Mouse (Mus musculus) naive thymus-derived CD4-positive, alpha-beta T cell, adult 2 months (primary cell): ENCODE data around the gene Gm20388.
"Not testable (repeated sequence)": the region's sequence is repeated elsewhere in the genome, so short reads cannot be mapped to it uniquely, and the experiment has no call there.

ENCODE experiments used
- DNase-seq: peaks from one replicate; pipeline ENCODE4 v3.0.0-alpha.2; 2011; ENCODE audit warnings: low read depth

Gene Gm20388

DNA sequence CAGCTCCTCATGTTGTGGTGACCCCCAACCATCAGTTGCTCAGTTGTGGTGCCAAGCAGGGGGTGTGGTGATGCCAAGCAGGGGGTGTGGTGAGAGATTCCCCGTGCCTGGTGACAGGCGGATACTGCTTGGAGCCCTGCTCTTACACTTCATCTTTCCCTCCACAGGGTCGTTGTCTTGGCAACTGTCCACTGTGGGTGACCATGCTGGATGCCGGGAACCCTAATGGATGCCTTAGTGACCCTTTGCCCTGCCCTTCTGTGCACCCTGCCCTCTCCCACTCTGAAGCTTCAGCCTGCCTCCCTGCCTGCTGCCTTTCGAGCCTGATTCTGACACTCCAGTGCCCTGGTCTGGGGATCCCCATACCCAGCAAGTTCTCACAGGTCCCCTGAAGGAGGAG, 427.0 kb downstream of the Gm20388 start:
- DNase-seq, result no peak

DNA sequence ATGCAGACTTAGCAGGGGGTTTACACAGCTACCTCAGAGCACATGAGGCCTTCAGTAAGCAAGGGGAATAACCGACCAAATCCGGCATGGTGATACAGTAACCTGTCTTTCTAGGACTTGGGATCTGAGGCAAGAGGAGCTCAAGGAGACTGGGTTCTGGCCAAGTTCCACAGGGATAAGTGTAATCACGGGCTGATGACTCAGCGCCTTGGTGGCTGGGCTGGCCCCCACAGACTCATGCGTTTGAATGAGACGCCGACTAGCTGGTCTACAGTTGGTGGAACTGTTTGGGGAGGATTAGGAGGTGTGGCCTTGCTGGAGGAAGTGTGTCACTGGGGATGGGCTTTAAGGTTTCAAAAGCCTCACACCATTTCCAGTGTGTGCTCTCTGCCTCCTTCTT, 428.0 kb downstream of the Gm20388 start:
- DNase-seq, result no peak

DNA sequence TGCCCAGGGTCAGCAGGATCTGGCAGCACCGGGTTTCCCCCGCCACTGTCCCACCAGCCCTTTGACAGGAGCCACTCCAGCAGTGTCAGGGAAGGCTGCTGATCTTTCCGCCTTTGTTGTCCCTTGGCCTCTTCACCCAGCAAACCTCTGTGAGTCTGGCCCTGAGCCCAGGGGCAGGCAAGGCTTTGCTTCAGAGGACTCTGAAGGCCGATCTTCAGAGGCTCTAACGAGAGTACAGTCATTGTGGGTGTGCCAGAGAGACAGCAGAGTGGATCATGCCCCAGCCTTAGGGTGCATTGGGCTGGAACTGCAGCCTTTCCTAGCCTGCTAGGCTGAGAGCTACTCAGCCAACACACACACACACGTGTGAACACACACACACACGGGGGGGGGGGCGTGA, 429.1 kb downstream of the Gm20388 start:
- DNase-seq, result no peak

DNA sequence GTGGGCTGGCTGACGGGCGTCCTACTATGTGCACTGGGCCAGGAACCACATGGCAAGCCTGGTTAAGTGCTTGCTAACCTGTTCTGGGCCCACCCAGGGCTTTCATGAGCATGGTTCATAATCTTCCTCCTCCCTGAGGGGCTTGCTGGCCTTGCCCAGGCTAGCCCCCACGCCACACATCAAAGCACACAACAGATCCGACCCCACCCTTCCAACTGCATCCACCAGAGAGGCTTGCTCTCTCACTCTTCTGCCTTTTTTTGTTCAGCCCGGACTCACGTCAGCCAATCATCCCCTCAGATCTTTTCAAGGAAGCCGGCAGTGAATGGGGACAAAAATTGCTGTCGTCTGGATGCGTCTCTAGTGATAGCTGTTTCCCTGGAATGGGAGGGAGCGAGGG, 430.5 kb downstream of the Gm20388 start:
- no peak for DNase-seq

DNA sequence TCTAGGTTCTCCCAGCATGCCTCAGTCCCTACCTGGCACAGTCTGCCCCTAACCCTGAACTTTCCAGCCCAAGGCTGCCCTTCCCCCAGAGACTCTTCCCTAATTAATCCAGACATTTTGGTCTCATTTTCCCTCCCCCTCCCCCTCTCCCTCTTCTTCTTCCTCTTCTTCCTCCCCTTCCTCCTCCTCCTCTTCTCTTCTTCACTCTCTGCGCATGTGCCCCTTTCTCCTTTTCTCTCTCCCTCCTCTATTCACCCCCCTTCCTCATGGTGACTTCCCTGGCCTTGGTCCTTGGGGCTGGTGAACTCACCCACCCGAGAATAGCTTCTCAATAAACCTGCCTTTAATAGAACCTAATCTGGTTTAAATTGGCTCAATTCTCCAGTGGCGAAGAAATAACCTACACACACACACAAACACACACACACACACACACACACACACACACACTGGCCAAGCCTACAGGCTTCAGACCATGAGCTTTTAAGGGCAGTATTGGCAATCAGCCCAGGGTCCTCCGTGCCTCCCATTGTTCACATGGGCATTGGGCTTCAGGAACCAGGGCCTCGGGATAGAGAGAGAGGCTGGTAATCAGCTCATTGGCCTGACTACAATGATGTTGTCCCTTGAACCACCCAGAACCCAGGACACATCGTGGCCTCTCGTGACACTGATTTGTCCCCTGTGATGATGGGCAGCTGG, 432.4 kb downstream of the Gm20388 start:
- DNase-seq, result no peak

DNA sequence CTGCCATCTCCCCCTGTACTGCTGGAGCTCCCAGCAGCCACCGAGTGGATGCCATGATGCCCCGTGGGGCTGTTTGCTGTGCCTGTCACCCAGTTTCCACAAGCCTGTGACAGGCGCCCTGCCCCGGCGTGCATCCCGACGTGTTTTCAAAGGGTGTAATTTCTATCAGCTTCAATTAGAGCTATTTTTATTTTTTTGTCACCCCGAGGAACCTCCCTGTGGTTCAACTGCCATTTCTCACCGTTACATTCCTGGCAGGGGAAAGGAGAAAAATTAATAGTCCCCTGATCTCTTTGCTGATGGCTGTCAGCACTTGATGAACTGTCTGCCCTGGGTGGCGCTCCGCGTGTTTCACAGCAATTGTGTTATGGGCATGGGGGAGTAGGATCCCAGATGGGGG, 432.9 kb downstream of the Gm20388 start:
- no peak for DNase-seq

DNA sequence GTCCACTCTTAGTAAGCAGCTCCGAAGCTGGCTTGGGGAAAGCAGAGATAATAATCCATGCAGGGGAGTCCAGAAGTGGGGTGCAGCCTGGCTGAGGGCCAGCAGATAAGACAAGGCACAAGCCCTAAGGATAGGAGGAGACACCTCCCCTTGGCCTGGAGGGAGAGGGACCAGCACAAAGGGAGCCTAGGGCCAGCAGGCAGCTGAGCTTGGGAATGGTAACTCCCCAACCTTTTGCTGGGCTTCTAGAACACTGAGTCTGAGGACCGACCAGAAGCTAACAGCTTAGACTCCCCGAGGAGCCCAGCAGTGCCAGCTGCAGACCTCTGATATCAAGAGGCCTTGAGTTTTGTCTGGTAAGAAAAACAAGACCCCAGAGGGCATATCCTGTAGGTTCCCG, 433.5 kb downstream of the Gm20388 start:
- DNase-seq, result no peak

DNA sequence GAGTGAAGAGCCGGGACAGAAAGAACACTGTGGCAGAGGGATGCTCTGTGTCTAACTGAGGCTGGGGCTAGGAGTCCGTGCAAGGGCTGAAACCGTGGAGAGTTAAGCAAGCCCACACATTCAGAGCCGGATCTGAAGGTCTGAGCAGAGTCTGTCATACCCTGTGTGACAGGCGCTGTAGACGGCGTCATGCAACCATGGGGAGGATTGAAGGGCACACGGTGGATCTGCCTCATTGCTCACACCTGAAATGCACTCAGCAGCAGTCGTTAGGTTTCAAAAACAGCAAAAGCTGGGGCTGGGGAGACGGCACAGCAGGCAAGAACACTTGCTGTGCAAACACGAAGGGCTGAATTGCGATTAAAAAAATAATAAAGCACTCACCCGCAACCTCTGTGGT, 433.9 kb downstream of the Gm20388 start:
- no peak for DNase-seq

DNA sequence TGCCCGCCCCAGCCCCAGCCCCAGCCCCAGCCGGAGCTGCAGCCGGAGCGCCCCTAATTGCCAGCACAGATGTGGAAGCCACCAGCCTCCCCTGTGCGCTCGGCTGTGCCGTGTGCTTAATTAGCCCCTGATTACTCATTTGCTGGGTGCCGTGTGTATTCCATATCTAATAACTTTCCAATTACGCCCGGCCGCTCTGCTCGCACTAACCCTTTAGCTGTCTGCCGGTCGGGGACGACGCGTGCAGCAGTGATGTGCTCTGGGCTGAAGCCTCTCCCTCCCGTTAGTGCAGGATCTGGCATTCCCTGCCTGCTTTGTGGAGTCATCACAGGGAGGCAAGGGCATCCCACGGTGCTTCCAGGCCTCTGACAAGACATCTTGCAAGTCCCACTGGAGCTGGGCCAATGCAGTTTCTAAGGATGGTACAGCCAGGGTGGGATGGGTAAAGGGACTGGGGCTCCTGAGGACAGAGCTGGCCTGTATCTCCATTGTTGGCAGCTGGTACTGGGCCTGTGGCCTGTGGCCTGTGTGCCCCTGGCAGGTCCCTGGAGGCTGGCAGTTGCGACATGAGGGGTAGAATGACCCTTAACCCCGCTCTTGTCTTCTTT, 437.2 kb downstream of the Gm20388 start:
- DNase-seq, result no peak

DNA sequence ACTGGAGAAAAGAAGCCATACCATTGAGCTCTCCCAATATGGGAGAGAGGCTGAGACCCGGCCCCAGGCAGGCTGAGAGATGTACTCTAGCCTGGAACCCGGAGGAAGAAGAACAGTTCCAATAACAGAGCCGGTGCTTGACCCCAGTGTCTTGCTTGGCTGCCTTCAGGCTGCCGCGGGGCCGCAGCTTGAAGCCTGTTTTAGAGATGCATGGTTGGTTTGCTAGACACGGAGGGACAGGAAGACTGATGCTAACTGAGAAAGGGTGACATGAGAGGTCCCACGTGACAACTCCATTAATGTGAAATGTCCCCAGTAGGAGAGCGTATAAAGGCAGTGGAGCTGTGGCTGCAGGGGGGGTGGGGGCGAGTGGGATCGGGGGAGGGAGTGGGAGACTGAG, 438.3 kb downstream of the Gm20388 start:
- DNase-seq, result no peak

DNA sequence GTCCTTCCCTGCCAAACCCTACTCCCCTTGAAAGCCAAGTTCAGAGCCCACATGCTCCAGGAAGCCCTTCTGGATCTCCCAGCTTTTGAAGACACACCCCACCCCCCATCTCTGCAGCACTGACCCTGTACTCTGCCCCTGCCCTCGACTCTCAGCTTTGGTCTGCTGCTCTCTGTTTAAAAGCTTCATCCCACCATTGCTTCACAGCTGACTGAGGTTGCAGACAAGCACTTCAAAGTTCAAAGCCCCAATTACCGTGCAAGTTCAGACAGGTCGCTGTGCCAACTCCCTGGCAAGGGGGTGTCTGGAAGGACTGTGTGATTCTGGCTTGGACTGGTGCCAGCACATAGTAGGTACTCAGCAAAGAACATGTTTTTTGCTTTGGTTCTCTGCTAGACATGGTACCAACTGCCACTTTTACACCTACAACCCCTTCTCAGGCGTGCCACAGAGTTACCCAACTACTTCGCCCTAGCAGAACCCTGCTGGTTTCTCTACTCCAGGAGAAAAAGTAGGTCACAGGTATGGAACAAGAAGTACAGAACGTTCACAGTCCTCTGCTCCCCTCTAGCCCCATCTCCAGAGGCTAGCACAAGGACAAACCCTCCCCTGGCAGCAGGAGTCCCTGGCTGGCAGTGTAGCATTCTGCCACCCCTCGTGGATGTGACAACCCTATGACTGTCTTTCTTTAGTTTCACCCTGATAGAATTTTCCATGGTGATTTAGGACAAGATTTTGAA, 440.9 kb downstream of the Gm20388 start:
- DNase-seq, result no peak

DNA sequence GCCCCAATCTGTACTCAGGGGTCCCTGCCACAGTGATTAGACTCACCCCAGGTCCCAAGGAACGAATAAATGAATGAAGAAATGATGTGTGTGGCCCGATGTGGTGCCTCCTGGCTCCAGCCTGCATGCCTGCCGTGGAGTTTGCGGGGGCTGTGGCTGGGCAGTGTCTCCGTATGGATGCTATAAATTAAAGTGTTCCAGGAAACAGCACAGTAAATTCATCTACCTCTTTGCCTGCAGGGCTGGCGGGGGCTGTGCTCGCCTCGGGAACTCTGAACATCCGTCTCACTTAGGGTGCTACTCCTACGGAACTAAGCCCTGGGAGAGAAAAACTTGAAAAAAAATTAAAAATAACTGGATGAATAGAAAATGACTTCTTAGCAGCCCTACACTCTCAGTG, 441.5 kb downstream of the Gm20388 start:
- no peak for DNase-seq

DNA sequence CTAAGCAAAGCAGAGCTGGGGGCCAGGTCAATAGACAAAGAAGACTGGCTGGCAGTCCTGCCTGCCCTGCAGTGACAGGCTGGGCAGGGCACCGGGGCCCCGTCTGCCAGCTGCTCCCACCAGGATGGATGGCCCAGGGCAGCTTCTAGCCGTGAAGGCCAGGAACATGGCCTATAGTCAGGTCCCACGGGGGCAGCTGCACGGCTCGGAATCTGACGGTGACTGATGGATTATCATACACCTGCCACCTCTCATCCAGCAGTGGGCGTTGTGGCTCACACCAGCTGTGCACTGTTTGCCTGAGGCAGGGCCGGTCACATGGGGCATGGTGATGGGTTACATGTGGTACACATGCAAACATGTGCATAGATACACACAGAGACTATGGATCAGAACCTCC, 445.4 kb downstream of the Gm20388 start:
- DNase-seq, result no peak

DNA sequence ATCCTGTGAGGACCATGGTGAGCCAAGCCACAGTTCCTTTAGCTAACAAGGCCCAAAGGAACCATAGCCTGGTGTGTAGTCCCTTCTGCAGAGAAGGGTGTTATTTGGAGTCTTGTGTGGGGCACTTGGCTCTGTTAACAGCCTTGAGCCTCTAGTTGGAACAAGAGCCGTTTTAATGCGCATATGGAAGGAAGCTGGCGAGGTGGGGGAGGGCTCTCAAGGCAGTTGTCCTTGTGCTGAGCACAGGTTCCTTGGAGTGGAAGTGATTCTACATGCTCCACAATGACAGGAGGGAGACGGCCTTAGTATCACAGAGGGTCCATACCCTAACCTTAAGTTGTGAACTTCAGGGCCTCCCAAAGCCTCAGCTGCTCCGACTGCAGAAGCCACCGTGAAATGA, 446.9 kb downstream of the Gm20388 start:
- no peak for DNase-seq

DNA sequence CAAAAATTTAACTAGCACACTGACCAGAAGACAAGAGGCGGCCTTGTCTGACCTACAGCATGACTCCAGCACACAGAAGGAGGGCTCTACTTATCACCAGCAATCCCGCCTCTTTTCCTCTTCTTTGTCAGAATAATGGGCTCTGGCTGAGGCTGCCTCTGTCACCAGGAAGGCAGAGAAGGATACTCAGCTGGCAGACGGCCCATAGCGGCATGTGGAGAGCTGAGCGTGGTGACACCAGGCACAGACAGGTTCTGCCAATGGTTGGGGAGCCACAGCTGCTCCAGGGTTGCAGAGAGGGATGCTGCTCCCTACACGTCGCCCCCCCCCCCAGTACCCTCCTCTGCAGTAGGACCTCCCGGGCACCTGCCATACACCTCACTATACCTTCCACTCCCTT, 450.7 kb downstream of the Gm20388 start:
- DNase-seq, result no peak

DNA sequence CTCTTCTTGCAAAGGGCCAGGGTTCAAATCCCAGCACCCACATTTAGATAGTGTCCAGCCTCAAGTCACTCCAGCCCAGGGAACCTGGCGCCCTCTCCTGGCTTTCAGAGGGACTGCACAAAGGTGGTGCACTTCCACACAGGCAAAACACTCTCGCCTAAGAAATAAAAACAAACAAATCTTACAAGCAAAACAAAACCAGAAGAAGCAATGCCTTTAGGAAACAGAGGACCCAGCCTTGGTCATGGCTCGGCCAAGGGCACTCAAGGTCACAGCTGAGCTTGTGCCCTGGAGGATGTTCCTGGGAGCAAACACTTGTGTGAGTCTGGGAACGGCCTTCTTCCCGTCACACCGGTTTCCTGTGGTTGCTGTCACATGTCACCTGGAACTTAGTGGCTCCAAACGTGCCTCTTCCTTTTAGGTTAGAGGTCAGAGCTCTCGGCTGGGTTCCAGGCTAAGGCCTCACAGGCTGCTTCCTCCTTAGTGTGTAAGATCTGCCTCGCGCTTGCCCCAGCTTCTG, 453.0 kb downstream of the Gm20388 start:
- peak; percentile 57 for DNase-seq

DNA sequence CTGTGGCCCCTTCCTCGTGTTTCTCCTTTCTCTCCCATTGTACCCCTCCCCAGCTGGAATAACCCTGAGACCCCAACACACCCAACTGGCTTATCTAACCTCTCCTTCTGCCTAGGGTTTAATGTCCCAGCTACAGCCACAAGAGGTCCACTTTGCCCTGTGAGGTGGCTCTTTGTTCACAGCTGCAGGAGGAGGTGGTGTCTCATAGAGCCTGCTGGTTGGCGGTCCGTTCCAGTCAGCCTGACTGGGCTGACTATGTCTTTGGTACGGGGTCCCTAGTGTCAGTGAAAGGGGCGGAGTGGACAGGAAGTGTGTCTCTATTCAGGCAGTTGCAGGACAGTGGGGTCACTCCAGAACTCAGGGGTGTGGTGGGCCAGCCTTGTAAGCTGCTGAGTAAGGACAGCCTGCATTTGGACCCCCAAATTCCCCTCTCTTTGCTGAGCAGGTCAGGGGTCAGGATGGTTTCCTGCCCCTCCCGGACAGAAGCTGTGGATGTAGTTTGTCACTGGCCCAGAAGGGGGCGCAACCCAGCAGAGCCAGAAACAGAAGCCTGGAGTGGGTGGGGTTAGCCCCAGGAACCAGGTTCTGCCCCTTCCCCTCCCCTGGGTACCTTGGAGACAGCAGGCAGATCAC, 453.6 kb downstream of the Gm20388 start:
- DNase-seq, result peak; percentile 68

DNA sequence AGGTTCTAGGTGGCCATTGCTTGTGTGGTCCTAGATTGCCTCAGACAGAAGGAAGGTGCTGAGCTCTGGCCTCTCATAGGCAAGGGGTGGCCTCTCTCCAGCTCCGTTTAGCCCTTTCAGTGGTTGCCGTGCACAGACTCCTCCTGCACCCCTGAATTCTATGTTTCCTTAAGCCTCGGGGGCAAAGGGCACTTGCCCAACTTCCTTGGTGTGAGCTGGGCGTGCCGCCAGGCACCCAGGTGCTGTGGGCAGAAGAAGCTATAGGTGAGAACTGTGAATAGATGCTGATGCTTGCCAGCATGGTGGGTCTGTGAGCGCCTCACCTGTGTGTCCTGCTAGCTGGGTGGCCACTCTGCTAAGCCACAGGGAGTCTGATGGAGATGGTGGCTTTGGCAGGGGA, 456.2 kb downstream of the Gm20388 start:
- DNase-seq, result no peak

DNA sequence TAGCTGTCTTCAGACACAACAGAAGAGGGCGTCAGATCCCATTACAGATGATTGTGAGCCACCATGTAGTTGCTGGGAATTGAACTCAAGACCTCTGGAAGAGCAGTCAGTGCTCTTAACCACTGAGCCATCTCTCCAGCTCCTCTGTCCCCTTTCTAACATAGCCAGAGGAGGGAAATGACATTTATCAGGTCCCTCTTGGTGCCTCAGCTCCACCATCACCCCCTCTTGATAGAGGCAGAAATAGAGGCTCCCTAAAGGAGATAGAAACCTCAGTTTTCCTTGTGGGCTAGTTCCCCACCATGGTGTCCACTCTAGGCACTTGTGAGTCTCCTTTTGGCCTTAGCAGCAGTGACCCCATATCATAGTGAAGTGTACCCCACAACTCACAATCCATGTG, 457.6 kb downstream of the Gm20388 start:
- DNase-seq, result not testable (repeated sequence)

DNA sequence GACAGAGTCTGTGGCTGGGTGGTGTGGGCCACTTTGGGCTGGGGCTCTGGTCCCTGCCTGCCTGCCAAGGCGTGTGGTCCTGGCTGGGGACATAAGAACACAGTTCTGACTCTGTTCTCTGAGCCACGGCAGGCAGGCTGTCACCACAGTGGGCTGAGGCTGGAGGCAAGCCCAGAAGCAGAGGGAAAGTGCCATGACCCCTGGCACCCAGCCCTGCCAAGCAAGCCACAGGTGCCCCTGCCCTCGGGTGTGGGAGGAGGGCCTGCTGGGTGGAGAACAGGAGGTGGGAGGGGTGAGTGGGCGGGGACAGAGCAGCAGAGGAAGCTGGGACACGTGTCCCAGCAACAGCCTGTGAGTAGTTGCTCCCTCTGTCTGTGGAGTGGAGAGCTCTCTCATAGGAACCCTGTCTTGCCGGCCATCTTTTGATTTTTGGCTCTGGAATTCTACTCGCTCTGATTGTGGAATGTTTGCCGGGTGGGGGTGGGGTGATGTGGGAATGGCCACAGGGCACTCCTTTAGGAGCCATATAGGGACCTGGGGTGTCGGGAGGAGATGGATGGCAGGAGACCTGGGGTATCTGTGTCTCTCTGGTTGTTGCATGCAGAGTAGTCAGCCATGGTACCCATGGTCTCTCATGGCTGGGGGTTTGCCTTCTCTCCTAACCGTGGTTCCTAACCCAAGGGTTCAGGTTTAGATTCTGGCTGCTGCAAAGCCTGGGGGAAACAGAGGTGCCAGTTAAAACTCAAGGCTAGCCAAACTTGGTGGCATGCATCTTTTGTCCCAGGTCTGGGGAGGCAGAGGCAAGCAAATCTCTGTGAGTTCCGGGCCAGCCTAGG, 458.4 kb downstream of the Gm20388 start:
- DNase-seq, result peak; percentile 86

DNA sequence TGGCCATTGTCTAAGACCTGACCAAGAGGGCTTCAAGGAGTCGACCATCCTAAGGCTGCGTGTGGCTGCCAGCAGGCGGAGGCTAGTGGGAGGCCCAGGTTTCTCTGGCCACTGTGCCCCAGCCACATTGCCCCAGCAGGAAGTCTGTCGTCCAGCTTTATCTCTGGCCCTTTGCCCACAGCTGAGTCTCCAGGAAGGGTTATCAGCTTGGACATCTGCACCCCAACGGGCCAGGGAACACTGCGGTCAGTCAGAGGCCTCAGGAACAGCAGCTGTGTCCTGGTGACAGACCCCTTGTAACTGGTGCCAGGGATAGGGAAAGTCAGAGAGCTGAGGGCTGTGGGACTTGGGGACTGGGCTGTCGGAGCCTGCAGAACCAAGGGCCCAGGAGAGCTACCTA, 459.3 kb downstream of the Gm20388 start:
- DNase-seq, result no peak

DNA sequence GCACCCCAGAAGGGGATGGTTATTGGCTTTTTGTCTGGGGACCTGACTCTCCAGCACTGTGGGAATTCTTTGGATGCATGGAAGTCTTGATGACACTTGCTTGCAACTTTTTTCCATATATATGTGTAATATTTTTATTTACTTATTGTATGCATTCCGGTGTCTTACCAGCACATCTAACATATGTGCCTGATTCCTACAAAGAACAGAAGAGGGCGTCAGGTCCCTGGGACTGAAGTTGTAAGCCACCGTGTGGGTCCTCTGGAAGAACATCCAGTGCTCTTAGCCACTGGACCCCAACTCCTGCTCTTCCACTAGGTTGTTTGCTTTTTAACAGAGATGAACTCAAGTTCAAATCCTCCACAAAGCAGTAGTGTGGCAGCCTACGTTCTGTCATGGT, 459.8 kb downstream of the Gm20388 start:
- no peak for DNase-seq
